1 mouse cellular context compared by ENCODE assay signal in the genomic region with DNA sequence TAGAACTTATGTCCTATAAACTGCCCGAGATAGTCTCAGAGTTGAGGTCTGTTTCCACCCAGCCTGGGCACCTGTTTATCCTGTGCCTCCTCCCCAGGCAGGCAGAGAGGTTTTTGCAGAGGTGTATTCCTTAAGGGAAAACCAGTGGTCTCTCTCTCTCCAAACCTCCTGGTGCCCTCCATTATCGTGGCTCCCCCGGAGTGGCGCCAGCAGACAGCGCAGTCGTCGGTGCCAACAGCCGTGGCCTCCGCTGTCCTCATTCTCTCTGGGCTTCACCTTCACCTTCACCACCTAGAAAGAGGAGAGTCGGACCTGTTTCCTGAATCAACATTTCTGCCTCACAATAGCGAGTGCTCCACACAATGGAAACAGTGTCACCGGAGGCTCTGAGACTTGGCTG.
TF ChIP-seq lines count a peak whose summit lies in the region.

No protein-coding gene starts in this region.

TF ChIP-seq in MEL, 35 proteins besides CTCF, POLR2A, EP300 and RAD21 (continued from another document):
- TF ChIP-seq MEF2A (IDR thresholded peaks at IDR 0.05; ENCODE audit: extremely low read depth, insufficient replicate concordance, low read depth, low read length, poor library complexity, severe bottlenecking) (no peak), USF2 (IDR thresholded peaks at IDR 0.05; ENCODE audit: borderline replicate concordance in 1 of 2, insufficient read depth in 1 of 2, low read depth in 1 of 2, low read length in 2 of 2) (no peak), NELFE (IDR thresholded peaks at IDR 0.05; ENCODE audit: low read depth, low read length) (no peak), SIN3A (IDR thresholded peaks at IDR 0.05; ENCODE audit: low read length) (no peak), GATA1 (IDR thresholded peaks at IDR 0.05; ENCODE audit: low read depth, low read length) (no peak), ZMIZ1 (IDR thresholded peaks at IDR 0.05; ENCODE audit: low read depth, low read length) (no peak), MYB (IDR thresholded peaks at IDR 0.05; ENCODE audit: low read depth, low read length) (no peak), POLR2AphosphoS2 (IDR thresholded peaks at IDR 0.05; ENCODE audit: low read length) (no peak)
